Mouse (Mus musculus) heart, embryonic 16.5 days (tissue): ENCODE results near the gene Tnfaip8l1. TPM values are rescaled to one million over a fixed set of nuclear protein-coding genes. Genes with fewer than 3 reads are reported as not detected.

Source experiments
- ATAC-seq: fragments of 200-750 bp; cut with Nextera tagmentation; replicated peaks from 2 replicates; pipeline ENCODE4 v1.8.0; 2017; ENCODE audit warnings: moderate number of reproducible peaks; ENCODE audit not compliant: insufficient read depth, low FRiP score; ENCODE audit errors: extremely low read depth
- H3K27ac ChIP-seq: fragments of 300-500 bp; sonication (generic); 2 replicates; pipeline ENCODE4 v1.5.1; 2014; ENCODE audit warnings: mild to moderate bottlenecking, low read length, control low read depth, moderate library complexity
- H3K27me3 ChIP-seq: fragments of 300-500 bp; sonication (generic); 2 replicates; pipeline ENCODE4 v1.6.1; 2014; ENCODE audit warnings: low read length, mixed read lengths; ENCODE audit not compliant: control insufficient read depth, insufficient read depth
- H3K36me3 ChIP-seq: fragments of 300-500 bp; sonication (generic); 2 replicates; pipeline ENCODE4 v1.6.1; 2014; ENCODE audit not compliant: control insufficient read depth, insufficient read depth
- H3K4me1 ChIP-seq: fragments of 300-500 bp; sonication (generic); 2 replicates; pipeline ENCODE4 v1.6.1; 2014; ENCODE audit warnings: low read length, mixed read lengths; ENCODE audit not compliant: control insufficient read depth, insufficient read depth
- H3K4me2 ChIP-seq: fragments of 300-500 bp; sonication (generic); 2 replicates; pipeline ENCODE4 v1.6.1; 2014; ENCODE audit warnings: low read depth, mild to moderate bottlenecking, control low read depth, low read length
- H3K4me3 ChIP-seq: fragments of 300-500 bp; sonication (generic); 2 replicates; pipeline ENCODE4 v1.5.1; 2014; ENCODE audit warnings: mild to moderate bottlenecking, control low read depth, low read length
- H3K9ac ChIP-seq: fragments of 300-500 bp; sonication (generic); 2 replicates; pipeline ENCODE4 v1.6.1; 2014; ENCODE audit warnings: low read length, control low read depth
- H3K9me3 ChIP-seq: fragments of 300-500 bp; sonication (generic); replicated peaks from 2 replicates; pipeline ENCODE4 v1.6.1; 2016; ENCODE audit warnings: low read length; ENCODE audit not compliant: control insufficient read depth
- WGBS: fragments of 180-500 bp; shearing (Covaris S2); extraction: QIAGEN DNeasy Blood & Tissue Kit; methylation state at CpG from one replicate; pipeline ENCODE4 v1.1.7; 2014; 5-methylcytosine and 5-hydroxymethylcytosine counted together
- polyA plus RNA-seq: library from polyadenylated mRNA; unstranded; fragments of >200 nt; fragmentation: Nextera tagmentation; extraction: Ambion mirVana; gene quantifications from 2 replicates; pipeline ENCODE4 v1.2.1, GENCODE M21; 2015

Gene Tnfaip8l1
- polyA plus RNA-seq: 8.2 and 9.0 TPM in 2 replicates

DNA sequence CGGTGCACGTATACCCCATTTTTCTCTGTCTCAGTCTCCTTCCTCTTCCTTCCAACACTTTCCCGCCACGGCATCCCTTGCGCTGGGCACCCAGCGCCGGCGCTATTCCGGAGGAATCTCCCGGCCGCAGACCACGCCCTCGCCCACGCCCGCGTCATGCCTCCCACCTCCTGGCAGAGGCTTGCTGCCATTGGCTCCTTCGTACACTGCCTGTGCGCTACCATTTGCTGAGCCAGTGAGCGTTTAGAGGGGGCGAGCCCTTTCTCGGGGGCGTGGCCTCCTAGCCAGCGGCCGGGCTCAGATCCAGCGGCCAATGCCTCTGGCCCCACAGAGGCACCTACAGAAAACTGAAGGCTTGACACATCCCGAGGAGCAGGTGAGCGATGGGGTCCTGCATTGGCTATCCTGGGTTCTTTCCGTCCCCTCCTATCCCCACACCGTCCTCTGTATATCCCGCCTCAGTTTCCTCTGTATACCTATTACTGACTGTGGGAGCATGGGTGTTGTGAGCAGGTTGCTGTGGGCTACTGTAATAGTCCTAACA lies at the start of gene Tnfaip8l1:
Gene Tnfaip8l1, plus strand, starts transcription at position 247 of the 544 bp plus-strand sequence.
- peak; percentile 97 for ATAC-seq
- H3K27ac ChIP-seq: peak within 1 kb of the TSS; percentile 55; the same call in 1 of the 2 replicates
- H3K9me3 ChIP-seq: no peaks in the 10 kb centered on the region
- H3K9ac ChIP-seq: peak within 1 kb of the TSS; percentile 69
- no peaks in the 10 kb centered on the region for H3K36me3 ChIP-seq
- H3K4me1 ChIP-seq: peaks cover 17% of the 10 kb centered on the region
- under 1% methylated on average over 30 of the region's 30 CpGs for WGBS
- peak within 1 kb of the TSS; percentile 54 for H3K4me3 ChIP-seq
- peak within 1 kb of the TSS; percentile 87 for H3K4me2 ChIP-seq
- H3K27me3 ChIP-seq: peaks cover 14% of the 10 kb centered on the region

DNA sequence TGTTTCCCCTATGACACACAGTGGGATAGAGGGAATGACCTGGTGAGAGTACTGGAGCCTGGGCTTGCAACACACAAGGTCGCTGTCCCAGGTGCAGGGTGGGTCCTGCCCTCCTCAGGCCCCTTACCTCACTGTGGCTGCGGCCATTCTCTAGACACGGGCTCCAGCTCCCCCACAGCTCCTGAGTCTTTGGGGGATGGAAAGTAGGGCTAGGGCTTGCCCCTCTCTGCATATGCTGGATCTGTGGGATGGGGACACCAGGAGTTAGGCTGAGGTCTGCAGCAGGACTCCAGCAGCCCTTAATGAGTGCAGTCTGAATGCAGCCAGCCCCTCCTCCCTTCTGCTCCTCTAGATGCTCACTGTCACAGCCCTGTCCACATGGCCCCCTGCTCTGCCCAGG lies 49.5 kb upstream of the Tnfaip8l1 start:
- H3K4me3 ChIP-seq: no peak overlapping the region
- no peak overlapping the region for H3K27ac ChIP-seq
- no peaks in the 10 kb centered on the region for H3K27me3 ChIP-seq
- H3K36me3 ChIP-seq: no peaks in the 10 kb centered on the region
- WGBS: 75% methylated on average over 3 of the region's 3 CpGs
- H3K9ac ChIP-seq: no peak overlapping the region
- H3K4me1 ChIP-seq: peaks cover 17% of the 10 kb centered on the region
- no peak for ATAC-seq
- no peak overlapping the region for H3K4me2 ChIP-seq
- no peaks in the 10 kb centered on the region for H3K9me3 ChIP-seq

DNA sequence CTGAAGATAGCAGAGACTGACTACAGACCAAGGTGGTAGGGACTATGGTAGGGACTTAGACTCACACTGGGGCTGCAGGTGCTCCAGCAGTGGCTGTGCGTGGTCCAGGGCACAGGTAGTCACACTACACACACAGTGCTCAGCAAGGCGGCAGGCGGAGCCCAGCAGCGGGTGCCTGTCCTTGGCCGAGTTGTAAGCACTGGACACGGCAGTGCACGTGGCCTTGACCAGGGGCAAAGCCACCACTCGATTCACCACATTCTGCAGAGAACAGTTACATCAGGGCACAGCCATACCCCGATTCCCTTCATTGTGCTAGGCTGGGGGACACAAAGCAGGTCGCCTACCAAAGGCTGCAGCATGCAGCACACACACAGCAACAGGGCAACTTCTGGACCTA lies 46.1 kb upstream of the Tnfaip8l1 start:
- no peak overlapping the region for H3K9ac ChIP-seq
- H3K36me3 ChIP-seq: no peaks in the 10 kb centered on the region
- H3K4me1 ChIP-seq: peaks cover 14% of the 10 kb centered on the region
- 77% methylated on average over 10 of the region's 10 CpGs for WGBS
- ATAC-seq: no peak
- H3K4me3 ChIP-seq: no peak overlapping the region
- peaks cover 15% of the 10 kb centered on the region for H3K27me3 ChIP-seq
- no peak overlapping the region for H3K4me2 ChIP-seq
- no peak overlapping the region for H3K27ac ChIP-seq
- no peaks in the 10 kb centered on the region for H3K9me3 ChIP-seq

DNA sequence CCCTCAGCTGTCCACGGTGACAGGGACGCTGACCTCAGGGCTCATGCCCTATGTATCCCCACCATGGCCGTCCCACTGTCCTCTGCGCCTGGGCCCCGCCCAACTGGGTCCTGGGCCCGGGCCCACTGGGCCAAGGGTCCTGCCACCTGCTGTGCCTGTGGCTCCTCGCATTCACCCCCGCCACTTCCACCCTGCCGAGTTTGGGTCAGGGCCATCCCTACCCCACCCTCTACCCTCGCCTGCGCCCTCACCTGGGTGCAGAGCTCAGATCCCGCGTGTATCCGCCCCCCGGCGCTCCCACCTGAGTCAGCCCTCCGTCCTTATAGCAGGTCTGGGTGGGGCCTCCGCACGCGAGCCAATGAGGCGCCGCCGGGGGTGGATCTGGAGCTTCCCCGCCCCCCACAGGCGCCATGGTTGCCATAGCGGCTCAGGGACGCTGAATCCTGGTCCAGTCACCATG lies 45.0 kb upstream of the Tnfaip8l1 start, which contains the start of gene Plin5:
Gene Plin5, minus strand, starts transcription at position 346 of the 460 bp plus-strand sequence.
- peak within 1 kb of the TSS; percentile 38 for H3K9ac ChIP-seq
- peaks cover 3% of the 10 kb centered on the region for H3K9me3 ChIP-seq
- H3K36me3 ChIP-seq: no peaks in the 10 kb centered on the region
- peaks cover 25% of the 10 kb centered on the region for H3K27me3 ChIP-seq
- H3K4me2 ChIP-seq: peak within 1 kb of the TSS; percentile 66
- H3K4me1 ChIP-seq: peaks cover 14% of the 10 kb centered on the region
- no peak within 1 kb of the TSS for H3K27ac ChIP-seq
- WGBS: 1% methylated on average over 27 of the region's 27 CpGs
- ATAC-seq: peak; percentile 42; the same call in 1 of the 2 replicates
- H3K4me3 ChIP-seq: peak within 1 kb of the TSS; percentile 47

DNA sequence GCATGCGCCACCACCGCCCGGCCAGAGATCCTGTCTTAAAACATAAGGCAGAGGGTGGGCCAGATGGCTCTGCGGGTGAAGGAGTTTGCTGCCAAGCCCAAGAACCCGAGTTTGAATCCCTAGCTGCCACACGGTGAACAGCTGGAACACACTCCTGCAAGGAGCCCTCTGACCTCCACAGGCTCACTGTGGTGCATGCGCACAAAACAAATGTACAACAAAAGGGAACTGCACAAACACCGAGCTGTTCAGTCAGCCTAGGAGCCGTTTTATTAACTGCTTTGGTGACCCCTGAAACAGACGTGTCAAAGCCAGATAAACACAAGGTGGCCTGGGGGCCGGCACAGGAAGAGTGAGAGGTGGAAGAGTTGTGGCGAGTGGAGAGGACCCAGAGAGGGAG lies 42.8 kb upstream of the Tnfaip8l1 start:
- peak overlapping the region; percentile 61 for H3K4me2 ChIP-seq
- H3K9ac ChIP-seq: peak overlapping the region; percentile 63
- WGBS: 35% methylated on average over 12 of the region's 12 CpGs
- no peak; the same call in 1 of the 2 replicates for ATAC-seq
- peaks cover 12% of the 10 kb centered on the region for H3K9me3 ChIP-seq
- peaks cover 14% of the 10 kb centered on the region for H3K4me1 ChIP-seq
- H3K27ac ChIP-seq: no peak overlapping the region; the same call in 1 of the 2 replicates
- peak overlapping the region; percentile 38 for H3K4me3 ChIP-seq
- H3K36me3 ChIP-seq: peaks cover 4% of the 10 kb centered on the region; the same call in 1 of the 2 replicates
- peaks cover 39% of the 10 kb centered on the region for H3K27me3 ChIP-seq

DNA sequence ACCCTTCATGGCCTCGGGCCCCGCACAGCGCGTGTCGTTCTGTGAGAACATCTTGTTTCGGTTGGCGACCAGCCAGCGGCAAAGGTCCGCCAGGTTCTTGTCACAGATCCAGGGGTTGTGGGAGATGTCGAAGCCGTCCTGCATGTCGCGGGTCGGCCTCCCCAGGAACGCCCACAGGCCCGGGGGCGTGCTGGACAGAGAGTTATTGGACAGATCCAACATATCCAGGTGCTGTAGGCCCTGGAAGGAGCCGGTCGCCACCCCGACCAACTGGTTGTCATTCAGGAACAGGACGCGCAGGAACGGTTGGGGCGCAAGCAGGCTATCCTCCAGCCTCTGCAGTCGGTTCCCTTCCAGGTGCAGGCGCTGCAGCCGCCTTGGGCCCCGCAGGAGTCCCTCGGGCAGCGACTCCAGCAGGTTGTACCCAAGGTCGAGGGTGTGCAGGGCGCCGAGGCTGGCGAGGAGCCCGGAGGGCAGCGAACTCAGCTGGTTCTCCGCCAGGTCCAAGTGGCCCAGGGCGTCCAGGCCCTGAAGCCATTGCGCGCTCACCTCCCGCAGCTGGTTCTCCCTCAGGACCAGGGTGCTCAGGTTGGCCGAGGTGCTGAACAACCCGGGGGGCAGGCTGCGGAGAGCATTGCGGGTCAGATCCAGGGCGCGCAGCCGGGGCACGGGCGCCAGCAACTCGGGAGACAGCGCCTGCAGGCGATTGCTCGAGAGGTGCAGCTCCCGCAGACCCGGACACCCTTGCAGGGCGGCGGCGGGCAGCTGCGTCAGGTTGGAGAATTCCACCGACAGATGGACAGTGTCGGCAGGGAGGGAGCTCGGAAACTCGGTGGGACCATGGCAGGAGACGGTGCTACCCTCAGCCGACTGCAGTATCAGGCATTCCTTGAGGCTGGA lies 42.0 kb upstream of the Tnfaip8l1 start:
- 4% methylated on average over 66 of the region's 66 CpGs for WGBS
- Histone ChIP-seq H3K9me3 (peaks cover 12% of the 10 kb centered on the region), H3K27ac (peak overlapping the region; percentile 23; the same call in 1 of the 2 replicates), H3K9ac (peak overlapping the region; percentile 63), H3K4me3 (peak overlapping the region; percentile 38), H3K27me3 (peaks cover 41% of the 10 kb centered on the region), H3K4me2 (peak overlapping the region; percentile 61), H3K4me1 (peaks cover 17% of the 10 kb centered on the region), H3K36me3 (peaks cover 4% of the 10 kb centered on the region; the same call in 1 of the 2 replicates)
- ATAC-seq: peak; percentile 20

DNA sequence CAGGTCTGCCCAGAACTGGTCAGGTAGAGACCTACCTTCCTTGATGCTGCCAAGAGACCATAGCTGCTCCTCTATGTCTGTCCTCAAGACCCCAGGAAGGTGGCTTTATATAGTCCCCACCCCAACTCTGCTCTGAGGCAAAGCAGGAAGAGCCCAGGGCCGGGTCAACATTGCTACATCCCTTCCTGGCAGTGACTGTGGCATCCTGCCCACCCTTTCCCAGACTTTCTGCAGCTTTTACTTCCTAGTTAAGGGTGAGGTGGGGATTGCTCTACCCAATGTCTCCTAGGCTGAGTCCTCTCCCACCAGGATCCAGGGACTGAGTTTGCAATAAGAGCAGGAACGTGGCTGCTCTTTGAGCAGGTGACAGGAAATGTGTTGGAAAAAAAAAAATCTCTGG lies 40.5 kb upstream of the Tnfaip8l1 start, which contains the start of gene Lrg1:
Gene Lrg1, minus strand, starts transcription at position 176 of the 400 bp plus-strand sequence.
- peaks cover 4% of the 10 kb centered on the region; the same call in 1 of the 2 replicates for H3K36me3 ChIP-seq
- 64% methylated on average over 2 of the region's 2 CpGs for WGBS
- no peak within 1 kb of the TSS; the same call in 1 of the 2 replicates for H3K4me2 ChIP-seq
- no peak within 1 kb of the TSS for H3K4me3 ChIP-seq
- no peak for ATAC-seq
- peaks cover 17% of the 10 kb centered on the region for H3K4me1 ChIP-seq
- no peak within 1 kb of the TSS for H3K9ac ChIP-seq
- H3K27me3 ChIP-seq: peaks cover 42% of the 10 kb centered on the region
- H3K27ac ChIP-seq: no peak within 1 kb of the TSS
- peaks cover 12% of the 10 kb centered on the region for H3K9me3 ChIP-seq

DNA sequence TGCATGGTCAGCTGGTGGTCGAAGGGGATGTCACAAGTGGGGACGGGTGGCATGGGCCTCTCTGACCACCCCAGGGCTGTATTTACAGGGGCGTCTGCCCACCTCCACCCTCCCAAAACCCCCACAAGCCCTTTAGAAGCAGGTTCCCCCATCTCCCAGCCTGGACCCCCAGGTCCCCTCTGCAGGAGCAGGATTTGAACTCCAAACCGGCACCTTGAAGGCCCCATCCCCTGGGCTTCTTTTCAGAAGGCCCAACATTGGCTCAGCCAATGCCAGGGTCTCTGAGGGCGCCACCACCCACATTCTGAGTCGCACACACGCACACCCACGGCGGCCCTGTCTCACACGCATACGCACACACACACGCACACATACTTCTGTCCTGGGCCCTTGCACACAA lies 39.1 kb upstream of the Tnfaip8l1 start:
- H3K9me3 ChIP-seq: peaks cover 12% of the 10 kb centered on the region
- H3K4me2 ChIP-seq: no peak overlapping the region
- peaks cover 4% of the 10 kb centered on the region; the same call in 1 of the 2 replicates for H3K36me3 ChIP-seq
- no peak for ATAC-seq
- H3K27ac ChIP-seq: no peak overlapping the region
- H3K27me3 ChIP-seq: peaks cover 42% of the 10 kb centered on the region
- H3K9ac ChIP-seq: no peak overlapping the region
- H3K4me3 ChIP-seq: no peak overlapping the region
- WGBS: 85% methylated on average over 12 of the region's 12 CpGs
- H3K4me1 ChIP-seq: peaks cover 12% of the 10 kb centered on the region
